Mouse (Mus musculus): Measurements from ENCODE around the gene Rspo1. TPM values are rescaled to one million over a fixed set of nuclear protein-coding genes. Genes with fewer than 3 reads are reported as not detected.

Gene Rspo1
- polyA plus RNA-seq, 1 experiment, result 0.04 TPM

DNA sequence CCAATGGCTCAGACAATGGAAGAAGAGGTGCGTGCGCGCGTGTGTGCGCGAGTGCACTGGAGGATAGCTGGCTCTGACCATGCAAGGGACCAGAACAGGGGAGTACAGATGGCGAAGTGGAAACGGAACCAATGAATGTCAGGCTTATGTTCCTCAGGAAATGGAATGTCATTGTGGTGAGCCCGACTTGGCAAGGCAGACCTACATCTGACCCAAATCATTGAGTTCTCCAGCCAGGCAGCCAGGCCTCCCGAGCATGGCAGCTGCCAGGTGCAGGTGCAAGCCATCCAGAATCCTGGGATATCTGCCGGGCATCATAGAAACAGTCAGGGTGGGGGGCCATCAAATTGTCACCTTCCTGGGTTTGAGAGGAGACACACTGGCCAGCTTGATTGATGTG is 25.3 kb upstream of the Rspo1 start:
- no peak for TF ChIP-seq MAX (IDR thresholded peaks at IDR 0.05)
- Histone ChIP-seq H3K36me3 (ENCODE audit: control insufficient read depth, insufficient read depth) (no peaks in the 10 kb centered on the region), H3ac (ENCODE audit: control insufficient read depth, insufficient read length, low read depth) (no peak overlapping the region), H3K79me3 (ENCODE audit: low read depth) (no peaks in the 10 kb centered on the region), H3K27me3 (ENCODE audit: control insufficient read depth, insufficient read depth, insufficient read length) (peaks cover 78% of the 10 kb centered on the region), H3K79me2 (ENCODE audit: control insufficient read depth, insufficient read depth) (no peaks in the 10 kb centered on the region), H3K4me3 (ENCODE audit: insufficient read depth, poor library complexity, severe bottlenecking) (no peak overlapping the region)

DNA sequence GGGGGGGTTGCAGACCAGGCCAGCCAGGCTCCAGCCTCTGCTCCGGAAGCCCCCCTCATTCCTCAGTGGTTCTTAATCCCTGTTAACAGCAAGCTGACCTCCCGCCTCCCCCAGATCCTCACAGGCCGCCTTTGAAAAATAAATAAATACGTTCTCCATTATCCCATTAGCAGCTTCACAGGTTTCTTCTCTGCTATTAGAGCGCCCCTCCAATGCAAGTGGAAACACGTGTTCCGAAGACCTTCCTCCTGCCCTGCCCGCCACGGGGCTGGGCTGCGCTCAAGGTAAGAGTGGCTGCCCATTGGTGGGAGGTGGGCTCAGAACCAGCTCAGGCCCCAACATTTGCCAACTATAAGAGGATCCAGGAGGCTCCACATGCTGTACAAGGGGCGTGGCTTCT is 23.7 kb upstream of the Rspo1 start:
- TF ChIP-seq FOSL1 (IDR thresholded peaks at IDR 0.05; ENCODE audit: insufficient read depth, low read length, poor library complexity, severe bottlenecking), result no peak
- TF ChIP-seq CEBPB (IDR thresholded peaks at IDR 0.05; ENCODE audit: low read depth), result no peak
- TF ChIP-seq USF1 (IDR thresholded peaks at IDR 0.05; ENCODE audit: low read depth), result no peak
- no peak for TF ChIP-seq MAX (IDR thresholded peaks at IDR 0.05)
- no peak overlapping the region for H3ac ChIP-seq (ENCODE audit: control insufficient read depth, insufficient read length, low read depth)
- no peaks in the 10 kb centered on the region for H3K36me3 ChIP-seq (ENCODE audit: control insufficient read depth, insufficient read depth)
- H3K79me3 ChIP-seq (ENCODE audit: low read depth), result no peaks in the 10 kb centered on the region
- no peak overlapping the region for H3K4me3 ChIP-seq (ENCODE audit: insufficient read depth, poor library complexity, severe bottlenecking)
- peaks cover 69% of the 10 kb centered on the region for H3K27me3 ChIP-seq (ENCODE audit: control insufficient read depth, insufficient read depth, insufficient read length)
- no peaks in the 10 kb centered on the region for H3K79me2 ChIP-seq (ENCODE audit: control insufficient read depth, insufficient read depth)

DNA sequence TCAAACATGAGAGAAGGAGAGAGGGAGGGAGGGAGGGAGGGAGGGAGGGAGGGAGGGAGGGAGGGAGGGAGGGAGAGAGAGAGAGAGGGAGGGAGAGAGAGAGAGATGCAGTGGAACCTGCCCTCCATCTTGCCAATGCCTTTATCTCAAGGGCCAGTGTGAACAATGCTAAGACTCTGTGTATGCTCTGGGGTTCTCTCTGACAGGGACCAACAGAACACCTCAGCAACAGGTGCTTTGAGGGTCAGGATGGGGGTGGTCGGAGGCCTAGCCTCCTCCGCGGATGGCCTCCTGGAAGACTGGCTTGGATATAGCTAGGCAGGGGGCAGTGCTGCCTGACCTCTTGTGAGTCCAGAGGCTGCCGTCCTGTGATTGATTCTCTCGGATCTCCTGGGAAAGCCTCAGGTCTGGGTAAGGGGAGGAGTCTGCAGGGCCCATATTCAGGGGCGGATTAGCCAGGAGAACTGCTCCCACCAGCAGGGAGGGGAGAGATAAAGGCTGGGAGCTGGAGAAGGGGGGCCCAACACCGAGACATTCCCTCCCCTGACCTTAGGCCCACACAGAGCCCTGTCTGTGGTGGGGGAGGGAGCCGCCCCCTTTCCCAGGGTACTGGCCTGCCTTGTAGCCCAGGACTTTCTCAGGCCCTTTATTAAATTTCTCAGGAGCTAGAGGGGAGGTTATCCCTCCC is 21.2 kb upstream of the Rspo1 start:
- Histone ChIP-seq H3K36me3 (ENCODE audit: control insufficient read depth, insufficient read depth) (no peaks in the 10 kb centered on the region), H3ac (ENCODE audit: control insufficient read depth, insufficient read length, low read depth) (no peak overlapping the region), H3K4me3 (ENCODE audit: insufficient read depth, poor library complexity, severe bottlenecking) (no peak overlapping the region), H3K27me3 (ENCODE audit: control insufficient read depth, insufficient read depth, insufficient read length) (peaks cover 78% of the 10 kb centered on the region), H3K79me3 (ENCODE audit: low read depth) (no peaks in the 10 kb centered on the region), H3K79me2 (ENCODE audit: control insufficient read depth, insufficient read depth) (no peaks in the 10 kb centered on the region)
- TF ChIP-seq USF1 (IDR thresholded peaks at IDR 0.05; ENCODE audit: low read depth) (no peak), CEBPB (IDR thresholded peaks at IDR 0.05; ENCODE audit: low read depth) (no peak), MAX (IDR thresholded peaks at IDR 0.05) (no peak), FOSL1 (IDR thresholded peaks at IDR 0.05; ENCODE audit: insufficient read depth, low read length, poor library complexity, severe bottlenecking) (no peak), MYOG (IDR thresholded peaks at IDR 0.05; ENCODE audit: control insufficient read depth, extremely low read depth, insufficient read length) (no peak), CTCF (IDR thresholded peaks at IDR 0.05; ENCODE audit: control insufficient read depth, insufficient read depth, insufficient read length) (no peak), MYOD1 (IDR thresholded peaks at IDR 0.05; ENCODE audit: control insufficient read depth, insufficient read length, low read depth) (no peak)

DNA sequence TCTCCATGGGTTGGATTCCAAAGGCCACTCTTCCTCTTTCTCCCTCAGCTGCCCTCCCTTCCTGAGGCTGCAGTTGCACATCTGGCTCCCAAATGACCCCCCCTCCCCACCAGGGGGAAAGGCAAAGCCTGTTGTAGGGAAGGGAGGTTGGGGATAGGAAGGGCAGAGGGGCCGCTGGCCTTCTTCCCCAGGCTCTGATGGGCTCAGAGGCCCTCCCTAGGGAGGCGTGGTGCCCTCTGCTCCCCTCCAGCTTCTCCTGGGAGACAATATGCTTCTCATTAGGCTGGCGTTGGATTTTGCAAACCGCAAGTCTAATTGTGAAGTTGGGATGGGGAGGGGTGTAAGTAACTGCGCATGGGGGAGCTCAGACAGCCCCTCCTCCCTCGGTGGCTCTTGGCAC is 17.5 kb upstream of the Rspo1 start:
- Histone ChIP-seq H3ac (ENCODE audit: control insufficient read depth, insufficient read length, low read depth) (no peak overlapping the region), H3K4me3 (ENCODE audit: insufficient read depth, poor library complexity, severe bottlenecking) (no peak overlapping the region), H3K79me2 (ENCODE audit: control insufficient read depth, insufficient read depth) (no peaks in the 10 kb centered on the region), H3K36me3 (ENCODE audit: control insufficient read depth, insufficient read depth) (no peaks in the 10 kb centered on the region), H3K27me3 (ENCODE audit: control insufficient read depth, insufficient read depth, insufficient read length) (peaks cover 81% of the 10 kb centered on the region), H3K79me3 (ENCODE audit: low read depth) (no peaks in the 10 kb centered on the region)
- TF ChIP-seq USF1 (IDR thresholded peaks at IDR 0.05; ENCODE audit: low read depth) (no peak), MYOG (IDR thresholded peaks at IDR 0.05; ENCODE audit: control insufficient read depth, extremely low read depth, insufficient read length) (no peak), MYOD1 (IDR thresholded peaks at IDR 0.05; ENCODE audit: control insufficient read depth, insufficient read length, low read depth) (no peak), FOSL1 (IDR thresholded peaks at IDR 0.05; ENCODE audit: insufficient read depth, low read length, poor library complexity, severe bottlenecking) (no peak), CTCF (IDR thresholded peaks at IDR 0.05; ENCODE audit: control insufficient read depth, insufficient read depth, insufficient read length) (no peak), MAX (IDR thresholded peaks at IDR 0.05) (no peak), CEBPB (IDR thresholded peaks at IDR 0.05; ENCODE audit: low read depth) (no peak)

DNA sequence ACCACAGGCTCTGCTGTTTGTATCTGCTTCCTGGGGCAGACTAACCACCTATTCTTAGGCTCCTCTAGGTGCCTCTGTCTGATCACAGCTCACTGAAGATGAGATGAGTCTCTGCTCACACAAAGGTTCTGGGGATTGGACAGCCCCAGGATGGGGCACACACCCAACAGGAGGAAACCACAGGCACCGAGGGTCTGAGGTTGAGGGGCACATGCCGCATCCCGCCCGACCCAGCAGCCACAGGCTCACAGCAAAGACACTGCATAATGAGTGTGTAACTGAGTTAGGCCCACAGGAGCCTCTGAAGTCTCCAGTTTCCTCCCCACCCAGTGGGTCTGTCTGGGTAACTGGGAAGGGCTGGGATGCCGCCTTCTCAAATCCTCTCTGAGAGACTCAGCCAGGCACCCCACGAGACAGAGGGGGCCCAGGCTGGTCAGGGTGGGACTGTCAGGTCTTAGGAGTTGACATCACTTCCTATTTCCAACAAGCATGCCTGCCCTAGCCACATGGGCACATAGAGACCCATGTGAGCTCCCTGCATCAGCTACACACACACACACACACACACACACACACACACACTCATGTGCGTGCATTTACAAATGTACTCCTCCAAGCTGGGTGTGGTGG is 16.9 kb upstream of the Rspo1 start:
- peaks cover 85% of the 10 kb centered on the region for H3K27me3 ChIP-seq (ENCODE audit: control insufficient read depth, insufficient read depth, insufficient read length)
- no peaks in the 10 kb centered on the region for H3K79me3 ChIP-seq (ENCODE audit: low read depth)
- H3K79me2 ChIP-seq (ENCODE audit: control insufficient read depth, insufficient read depth), result no peaks in the 10 kb centered on the region
- no peak for TF ChIP-seq MAX (IDR thresholded peaks at IDR 0.05)
- no peak for TF ChIP-seq MYOD1 (IDR thresholded peaks at IDR 0.05; ENCODE audit: control insufficient read depth, insufficient read length, low read depth)
- TF ChIP-seq CEBPB (IDR thresholded peaks at IDR 0.05; ENCODE audit: low read depth), result no peak
- no peak for TF ChIP-seq USF1 (IDR thresholded peaks at IDR 0.05; ENCODE audit: low read depth)
- TF ChIP-seq CTCF (IDR thresholded peaks at IDR 0.05; ENCODE audit: control insufficient read depth, insufficient read depth, insufficient read length), result no peak
- TF ChIP-seq MYOG (IDR thresholded peaks at IDR 0.05; ENCODE audit: control insufficient read depth, extremely low read depth, insufficient read length), result no peak
- no peak for TF ChIP-seq FOSL1 (IDR thresholded peaks at IDR 0.05; ENCODE audit: insufficient read depth, low read length, poor library complexity, severe bottlenecking)
- no peak overlapping the region for H3ac ChIP-seq (ENCODE audit: control insufficient read depth, insufficient read length, low read depth)
- H3K4me3 ChIP-seq (ENCODE audit: insufficient read depth, poor library complexity, severe bottlenecking), result no peak overlapping the region
- H3K36me3 ChIP-seq (ENCODE audit: control insufficient read depth, insufficient read depth), result no peaks in the 10 kb centered on the region

DNA sequence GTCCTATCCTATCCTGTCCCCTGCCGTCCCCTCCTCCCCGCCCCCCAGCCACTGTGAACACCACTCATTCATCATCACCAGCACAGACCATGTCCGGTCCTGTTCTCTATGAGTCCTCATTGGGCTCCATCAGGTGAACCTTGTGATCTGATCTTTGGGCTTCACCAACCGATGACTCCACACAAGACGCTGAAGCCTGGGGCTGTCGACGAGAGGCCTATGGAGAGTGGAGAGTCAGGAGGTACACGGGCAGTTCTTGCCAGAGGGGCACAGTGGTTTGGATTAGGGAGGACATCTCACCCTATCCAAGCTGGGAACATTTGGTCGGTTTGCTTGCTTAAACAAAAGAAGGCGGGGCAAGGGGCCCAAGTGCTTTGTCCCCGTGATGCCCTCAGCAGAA is 16.0 kb upstream of the Rspo1 start:
- no peak for TF ChIP-seq MYOD1 (IDR thresholded peaks at IDR 0.05; ENCODE audit: control insufficient read depth, insufficient read length, low read depth)
- no peak for TF ChIP-seq CEBPB (IDR thresholded peaks at IDR 0.05; ENCODE audit: low read depth)
- no peak for TF ChIP-seq MYOG (IDR thresholded peaks at IDR 0.05; ENCODE audit: control insufficient read depth, extremely low read depth, insufficient read length)
- no peak for TF ChIP-seq FOSL1 (IDR thresholded peaks at IDR 0.05; ENCODE audit: insufficient read depth, low read length, poor library complexity, severe bottlenecking)
- TF ChIP-seq USF1 (IDR thresholded peaks at IDR 0.05; ENCODE audit: low read depth), result no peak
- TF ChIP-seq MAX (IDR thresholded peaks at IDR 0.05), result no peak
- TF ChIP-seq CTCF (IDR thresholded peaks at IDR 0.05; ENCODE audit: control insufficient read depth, insufficient read depth, insufficient read length), result no peak
- Histone ChIP-seq H3K79me3 (ENCODE audit: low read depth) (no peaks in the 10 kb centered on the region), H3K27me3 (ENCODE audit: control insufficient read depth, insufficient read depth, insufficient read length) (peaks cover 86% of the 10 kb centered on the region), H3K4me3 (ENCODE audit: insufficient read depth, poor library complexity, severe bottlenecking) (no peak overlapping the region), H3K36me3 (ENCODE audit: control insufficient read depth, insufficient read depth) (no peaks in the 10 kb centered on the region), H3K79me2 (ENCODE audit: control insufficient read depth, insufficient read depth) (no peaks in the 10 kb centered on the region), H3ac (ENCODE audit: control insufficient read depth, insufficient read length, low read depth) (no peak overlapping the region)

Measured in C2C12 (cell line).